Mouse (Mus musculus) monocyte, adult 5-6 weeks (primary cell): Measurements from ENCODE around the gene Gpx7. TPM values are rescaled to one million over a fixed set of nuclear protein-coding genes. Genes with fewer than 3 reads are reported as not detected.
A peak's percentile ranks its signal among the peaks of the same experiment; 100 is the strongest.

ENCODE experiments used
- ATAC-seq: fragments of 153-309, 156-312 bp; replicated peaks from 2 replicates; pipeline ENCODE4 v1.8.0; 2017; ENCODE audit warnings: mild to moderate bottlenecking; ENCODE audit not compliant: low TSS enrichment, insufficient number of reproducible peaks, severe bottlenecking, poor library complexity, low FRiP score
- total RNA-seq: library from RNA; stranded (forward); fragments of 200-1000, 200-491, 200-594 nt; gene quantifications from 3 replicates; pipeline ENCODE4 v1.2.3, GENCODE M21; 2017

The Gpx7 gene
- total RNA-seq, 1 experiment from 2014 or later: not detected

- no peak for ATAC-seq
Measured at GRCm38 (mm10) chr4:108400395-108400794, 6.4 kb downstream of the Gpx7 start.

- ATAC-seq: no peak
Measured at GRCm38 (mm10) chr4:108394236-108394635, 12.5 kb downstream of the Gpx7 start.

GRCm38 (mm10) chr4:108392558-108392957 is 14.2 kb downstream of the Gpx7 start:
- ATAC-seq: no peak

GRCm38 (mm10) chr4:108391124-108391523 is 15.6 kb downstream of the Gpx7 start:
- no peak for ATAC-seq

- no peak for ATAC-seq
Measured at GRCm38 (mm10) chr4:108388741-108389140, 18.0 kb downstream of the Gpx7 start.

GRCm38 (mm10) chr4:108387681-108388253 is 19.0 kb downstream of the Gpx7 start:
- ATAC-seq: peak; percentile 35; the same call in 1 of the 2 replicates

- ATAC-seq: no peak
Measured at GRCm38 (mm10) chr4:108387106-108387505, 19.7 kb downstream of the Gpx7 start.

GRCm38 (mm10) chr4:108386087-108386486 is 20.7 kb downstream of the Gpx7 start:
- ATAC-seq: no peak

GRCm38 (mm10) chr4:108383183-108383714 is 23.5 kb downstream of the Gpx7 start, which contains the start of gene Shisal2a:
Gene Shisal2a, minus strand, starts transcription at chr4:108383349.
- ATAC-seq: no peak

- ATAC-seq: no peak
Measured at GRCm38 (mm10) chr4:108380146-108380545, 26.6 kb downstream of the Gpx7 start.

GRCm38 (mm10) chr4:108379476-108379875 is 27.3 kb downstream of the Gpx7 start:
- no peak for ATAC-seq

GRCm38 (mm10) chr4:108372166-108372565 is 34.6 kb downstream of the Gpx7 start:
- ATAC-seq: no peak

GRCm38 (mm10) chr4:108371421-108371820 is 35.3 kb downstream of the Gpx7 start:
- peak; percentile 36; the same call in 1 of the 2 replicates for ATAC-seq

GRCm38 (mm10) chr4:108370409-108370808 is 36.4 kb downstream of the Gpx7 start:
- ATAC-seq: no peak

GRCm38 (mm10) chr4:108369254-108369653 is 37.5 kb downstream of the Gpx7 start:
- peak; percentile 94 for ATAC-seq

- no peak for ATAC-seq
Measured at GRCm38 (mm10) chr4:108364111-108364476, 42.7 kb downstream of the Gpx7 start.

- ATAC-seq: no peak
Measured at GRCm38 (mm10) chr4:108363355-108364110, 43.2 kb downstream of the Gpx7 start.

- no peak for ATAC-seq
Measured at GRCm38 (mm10) chr4:108362321-108363261, 44.2 kb downstream of the Gpx7 start.
